Mouse (Mus musculus) lung, embryonic 15.5 days (tissue): ENCODE data around the gene Sprn. TPM values are rescaled to one million over a fixed set of nuclear protein-coding genes. Genes with fewer than 3 reads are reported as not detected.
"Not testable (repeated sequence)": the region's sequence is repeated elsewhere in the genome, so short reads cannot be mapped to it uniquely, and the experiment has no call there.

Source experiments
- ATAC-seq: fragments of 200-750 bp; cut with Nextera tagmentation; 2 replicates; pipeline ENCODE4 v1.8.0; 2017; ENCODE audit warnings: moderate number of reproducible peaks, borderline replicate concordance; ENCODE audit not compliant: low FRiP score, low TSS enrichment; ENCODE audit errors: extremely low read depth
- H3K27ac ChIP-seq: fragments of 300-500 bp; sonication (generic); 2 replicates; pipeline ENCODE4 v1.5.1; 2015; ENCODE audit warnings: moderate library complexity, mild to moderate bottlenecking, inconsistent platforms
- H3K27me3 ChIP-seq: fragments of 300-500 bp; sonication (generic); 2 replicates; pipeline ENCODE4 v1.6.1; 2015; ENCODE audit warnings: inconsistent platforms
- H3K36me3 ChIP-seq: fragments of 300-500 bp; sonication (generic); 2 replicates; pipeline ENCODE4 v1.6.1; 2015; ENCODE audit warnings: inconsistent platforms
- H3K4me1 ChIP-seq: fragments of 300-500 bp; sonication (generic); 2 replicates; pipeline ENCODE4 v1.6.1; 2015; ENCODE audit warnings: inconsistent platforms
- H3K4me2 ChIP-seq: fragments of 300-500 bp; sonication (generic); 2 replicates; pipeline ENCODE4 v1.6.1; 2015; ENCODE audit warnings: inconsistent platforms, mild to moderate bottlenecking, moderate library complexity
- H3K4me3 ChIP-seq: fragments of 300-500 bp; sonication (generic); 2 replicates; pipeline ENCODE4 v1.5.1; 2015; ENCODE audit warnings: mild to moderate bottlenecking, inconsistent platforms
- H3K9ac ChIP-seq: fragments of 300-500 bp; sonication (generic); 2 replicates; pipeline ENCODE4 v1.6.1; 2015; ENCODE audit warnings: inconsistent platforms
- H3K9me3 ChIP-seq: fragments of 300-500 bp; sonication (generic); 2 replicates; pipeline ENCODE4 v1.6.1; 2016; ENCODE audit warnings: inconsistent platforms
- WGBS: fragments of 180-500 bp; shearing (Covaris S2); methylation state at CpG from one replicate; pipeline ENCODE4 v1.1.7; 2015; 5-methylcytosine and 5-hydroxymethylcytosine counted together
- polyA plus RNA-seq: library from polyadenylated mRNA; unstranded; fragments of >200 nt; fragmentation: Nextera tagmentation; extraction: Ambion mirVana; gene quantifications from 2 replicates; pipeline ENCODE4 v1.2.1, GENCODE M21; 2015

The Sprn gene
- polyA plus RNA-seq, 1 experiment from 2014 or later: 0.27 TPM

- no peaks in the 10 kb centered on the region for H3K9me3 ChIP-seq
- WGBS: 2% methylated on average over 39 of the region's 39 CpGs
- H3K27ac ChIP-seq: 0 out of 2 replicates have a peak within 1 kb of the TSS, but pooled peaks have one; percentile 62
- peak within 1 kb of the TSS; percentile 89 for H3K9ac ChIP-seq
- no peaks in the 10 kb centered on the region for H3K27me3 ChIP-seq
- H3K4me2 ChIP-seq: peak within 1 kb of the TSS; percentile 80
- peak; percentile 97 for ATAC-seq
- H3K4me1 ChIP-seq: peaks cover 4% of the 10 kb centered on the region
- no peaks in the 10 kb centered on the region for H3K36me3 ChIP-seq
- H3K4me3 ChIP-seq: peak within 1 kb of the TSS; percentile 72
Measured at GRCm38 (mm10) chr7:140137135-140138020, 17.3 kb downstream of the Sprn start, which contains the start of gene Mtg1. Gene Mtg1 (plus strand): TSS chr7:140137564.

- Histone ChIP-seq H3K4me3 (no peak overlapping the region), H3K9ac (no peak overlapping the region), H3K9me3 (no peaks in the 10 kb centered on the region), H3K4me2 (no peak overlapping the region), H3K36me3 (peaks cover 4% of the 10 kb centered on the region; the same call in 1 of the 2 replicates), H3K4me1 (peaks cover 4% of the 10 kb centered on the region), H3K27ac (no peak overlapping the region), H3K27me3 (no peaks in the 10 kb centered on the region)
- 87% methylated on average over 5 of the region's 5 CpGs for WGBS
- ATAC-seq: no peak
Measured at GRCm38 (mm10) chr7:140135106-140135770, 19.4 kb downstream of the Sprn start.

GRCm38 (mm10) chr7:140134033-140134432 lies 20.6 kb downstream of the Sprn start:
- H3K9ac ChIP-seq, H3K4me1 ChIP-seq, H3K27ac ChIP-seq, H3K27me3 ChIP-seq, ATAC-seq, H3K9me3 ChIP-seq, H3K4me3 ChIP-seq, H3K4me2 ChIP-seq: not testable (repeated sequence)
- WGBS: 93% methylated on average over 7 of the region's 7 CpGs
- peaks cover 11% of the 10 kb centered on the region; the same call in 1 of the 2 replicates for H3K36me3 ChIP-seq

GRCm38 (mm10) chr7:140132184-140132583 lies 22.5 kb downstream of the Sprn start:
- not testable (repeated sequence) for H3K27me3 ChIP-seq, ATAC-seq, H3K4me3 ChIP-seq, H3K9me3 ChIP-seq, H3K4me1 ChIP-seq, H3K27ac ChIP-seq, H3K4me2 ChIP-seq, H3K9ac ChIP-seq
- WGBS: 91% methylated on average over 7 of the region's 7 CpGs
- H3K36me3 ChIP-seq: peaks cover 11% of the 10 kb centered on the region; the same call in 1 of the 2 replicates

GRCm38 (mm10) chr7:140127911-140128310 lies 26.8 kb downstream of the Sprn start:
- Histone ChIP-seq H3K4me3 (no peak overlapping the region), H3K9ac (no peak overlapping the region)

GRCm38 (mm10) chr7:140126934-140127333 lies 27.7 kb downstream of the Sprn start:
- H3K27ac ChIP-seq: no peak overlapping the region
- ATAC-seq: no peak
- H3K27me3 ChIP-seq: no peaks in the 10 kb centered on the region
- H3K4me3 ChIP-seq: peak overlapping the region; percentile 3; the same call in 1 of the 2 replicates
- peaks cover 12% of the 10 kb centered on the region for H3K4me1 ChIP-seq
- H3K4me2 ChIP-seq: peak overlapping the region; percentile 18
- H3K9me3 ChIP-seq: no peaks in the 10 kb centered on the region
- WGBS: 82% methylated on average over 3 of the region's 3 CpGs
- H3K9ac ChIP-seq: no peak overlapping the region
- peaks cover 11% of the 10 kb centered on the region; the same call in 1 of the 2 replicates for H3K36me3 ChIP-seq

More at GRCm38 (mm10) chr7:140127911-140128310, 26.8 kb downstream of the Sprn start:
- no peaks in the 10 kb centered on the region for H3K9me3 ChIP-seq
- no peak overlapping the region for H3K27ac ChIP-seq
- 79% methylated on average over 2 of the region's 2 CpGs for WGBS
- H3K4me2 ChIP-seq: no peak overlapping the region
- H3K4me1 ChIP-seq: peaks cover 12% of the 10 kb centered on the region
- no peaks in the 10 kb centered on the region for H3K27me3 ChIP-seq
- ATAC-seq: no peak
- peaks cover 11% of the 10 kb centered on the region; the same call in 1 of the 2 replicates for H3K36me3 ChIP-seq

- no peak; the same call in 1 of the 2 replicates for ATAC-seq
Measured at GRCm38 (mm10) chr7:140126022-140126350, 28.7 kb downstream of the Sprn start.

GRCm38 (mm10) chr7:140125278-140126021 lies 29.2 kb downstream of the Sprn start:
- peak overlapping the region; percentile 57 for H3K27ac ChIP-seq
- no peaks in the 10 kb centered on the region for H3K9me3 ChIP-seq
- H3K4me2 ChIP-seq: peak overlapping the region; percentile 68
- H3K36me3 ChIP-seq: peaks cover 8% of the 10 kb centered on the region; the same call in 1 of the 2 replicates
- H3K4me3 ChIP-seq: peak overlapping the region; percentile 67
- peak overlapping the region; percentile 69 for H3K9ac ChIP-seq
- peaks cover 12% of the 10 kb centered on the region for H3K4me1 ChIP-seq
- peak; percentile 98 for ATAC-seq
- WGBS: 2% methylated on average over 40 of the region's 40 CpGs
- H3K27me3 ChIP-seq: no peaks in the 10 kb centered on the region

More at GRCm38 (mm10) chr7:140126022-140126350, 28.7 kb downstream of the Sprn start:
- Histone ChIP-seq H3K27ac (peak overlapping the region; percentile 57), H3K9ac (peak overlapping the region; percentile 69), H3K4me1 (peaks cover 12% of the 10 kb centered on the region), H3K27me3 (no peaks in the 10 kb centered on the region), H3K9me3 (no peaks in the 10 kb centered on the region), H3K4me3 (peak overlapping the region; percentile 67), H3K36me3 (peaks cover 11% of the 10 kb centered on the region; the same call in 1 of the 2 replicates), H3K4me2 (peak overlapping the region; percentile 68)
- WGBS: 5% methylated on average over 5 of the region's 5 CpGs

- no peak overlapping the region for H3K4me3 ChIP-seq
- H3K27me3 ChIP-seq: no peaks in the 10 kb centered on the region
- H3K4me2 ChIP-seq: no peak overlapping the region
- H3K36me3 ChIP-seq: no peaks in the 10 kb centered on the region
- no peak overlapping the region for H3K9ac ChIP-seq
- H3K4me1 ChIP-seq: peaks cover 12% of the 10 kb centered on the region
- 84% methylated on average over 1 of the region's 1 CpGs for WGBS
- no peak overlapping the region for H3K27ac ChIP-seq
- no peak for ATAC-seq
- no peaks in the 10 kb centered on the region for H3K9me3 ChIP-seq
Measured at GRCm38 (mm10) chr7:140124382-140124781, 30.3 kb downstream of the Sprn start.

GRCm38 (mm10) chr7:140122765-140123164 lies 31.9 kb downstream of the Sprn start:
- H3K27me3 ChIP-seq: no peaks in the 10 kb centered on the region
- WGBS: 31% methylated on average over 4 of the region's 4 CpGs
- ATAC-seq: no peak
- no peak overlapping the region for H3K4me3 ChIP-seq
- peaks cover 12% of the 10 kb centered on the region for H3K4me1 ChIP-seq
- no peaks in the 10 kb centered on the region for H3K9me3 ChIP-seq
- no peak overlapping the region for H3K9ac ChIP-seq
- H3K4me2 ChIP-seq: no peak overlapping the region
- H3K36me3 ChIP-seq: no peaks in the 10 kb centered on the region
- no peak overlapping the region for H3K27ac ChIP-seq

- Histone ChIP-seq H3K4me2 (no peak overlapping the region), H3K27ac (no peak overlapping the region), H3K4me1 (peaks cover 4% of the 10 kb centered on the region; the same call in 1 of the 2 replicates), H3K9me3 (no peaks in the 10 kb centered on the region), H3K27me3 (no peaks in the 10 kb centered on the region), H3K9ac (no peak overlapping the region), H3K36me3 (no peaks in the 10 kb centered on the region), H3K4me3 (no peak overlapping the region)
- WGBS: 61% methylated on average over 13 of the region's 13 CpGs
- no peak for ATAC-seq
Measured at GRCm38 (mm10) chr7:140121338-140121910, 33.3 kb downstream of the Sprn start.
